Mouse (Mus musculus) bone marrow macrophage, adult 2 months (primary cell): ENCODE measurements around the gene Klrd1. TPM values are rescaled to one million over a fixed set of nuclear protein-coding genes. Genes with fewer than 3 reads are reported as not detected.

Experiments used
- H3K27ac ChIP-seq: 2 replicates; pipeline ENCODE4 v1.5.1; 2012; ENCODE audit warnings: low read depth, low read length; ENCODE audit not compliant: insufficient read depth
- H3K4me1 ChIP-seq: 2 replicates; pipeline ENCODE4 v1.6.1; 2012; ENCODE audit warnings: low read length; ENCODE audit not compliant: control insufficient read depth, insufficient read depth
- H3K4me3 ChIP-seq: 2 replicates; pipeline ENCODE4 v1.5.1; 2012; ENCODE audit warnings: mild to moderate bottlenecking, low read length, moderate library complexity; ENCODE audit not compliant: insufficient read depth
- CTCF ChIP-seq: IDR thresholded peaks from 2 replicates; pipeline ENCODE4 v1.5.1; 2012; ENCODE audit warnings: low read depth, mild to moderate bottlenecking, low read length, moderate library complexity
- POLR2A ChIP-seq: IDR thresholded peaks from 2 replicates; pipeline ENCODE4 v1.6.1; 2012; ENCODE audit warnings: mild to moderate bottlenecking, low read depth, low read length, borderline replicate concordance
- polyA plus RNA-seq: library from polyadenylated mRNA; stranded (reverse); fragments of >200 nt; gene quantifications from 2 replicates; pipeline ENCODE4 v1.2.4, GENCODE M21; 2012; ENCODE audit not compliant: missing spikeins, insufficient read depth, insufficient read length

The Klrd1 gene
- polyA plus RNA-seq: not detected in 2 replicates

DNA sequence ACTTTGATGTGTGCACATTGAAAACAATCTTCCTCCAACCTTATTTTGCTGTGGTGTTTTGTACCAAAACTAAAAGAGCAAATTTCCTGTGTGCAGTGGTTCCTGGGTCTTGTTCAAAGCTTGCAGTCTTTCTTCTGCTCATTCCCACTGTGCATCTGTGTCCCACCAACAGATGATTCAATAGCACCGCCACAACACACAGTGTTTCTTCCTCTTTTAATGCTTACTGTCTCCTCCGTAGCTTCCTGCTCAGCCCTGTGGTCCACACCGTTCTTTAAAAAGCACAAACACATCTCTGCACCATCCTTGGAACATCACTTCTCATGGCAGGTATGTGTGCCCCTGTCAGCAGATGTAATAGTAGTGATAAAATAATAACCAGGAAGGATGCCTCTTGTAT lies at the start of gene Klrd1:
Gene Klrd1, plus strand, starts transcription at position 275 of the 400 bp plus-strand sequence.
- no peak within 1 kb of the TSS for H3K4me3 ChIP-seq
- no peak within 1 kb of the TSS for H3K27ac ChIP-seq
- H3K4me1 ChIP-seq: no peaks in the 10 kb centered on the region
- TF ChIP-seq CTCF (no peak), POLR2A (no peak)

DNA sequence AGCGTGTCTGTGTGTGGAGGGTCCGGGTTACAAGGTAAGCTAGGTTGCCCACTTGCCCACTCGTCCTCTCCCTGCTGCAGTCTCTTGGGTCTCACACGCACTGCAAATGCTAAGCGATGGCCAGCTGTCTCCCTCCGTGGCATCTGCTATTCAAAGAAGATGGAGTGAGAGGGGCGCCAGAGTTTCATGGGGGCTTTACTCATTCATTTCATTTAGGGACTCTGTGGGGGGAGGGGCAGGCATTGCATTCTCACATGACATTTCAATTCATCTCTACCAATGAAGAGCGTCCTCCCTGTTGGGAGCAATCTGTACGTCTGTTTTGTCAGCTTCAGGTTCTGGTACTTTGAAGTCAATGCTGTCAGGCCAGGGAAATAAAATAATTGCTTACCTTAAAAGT lies 49.7 kb upstream of the Klrd1 start:
- Histone ChIP-seq H3K27ac (no peak overlapping the region), H3K4me3 (no peak overlapping the region), H3K4me1 (peaks cover 2% of the 10 kb centered on the region)
- TF ChIP-seq CTCF: no peak
- TF ChIP-seq POLR2A: no peak

DNA sequence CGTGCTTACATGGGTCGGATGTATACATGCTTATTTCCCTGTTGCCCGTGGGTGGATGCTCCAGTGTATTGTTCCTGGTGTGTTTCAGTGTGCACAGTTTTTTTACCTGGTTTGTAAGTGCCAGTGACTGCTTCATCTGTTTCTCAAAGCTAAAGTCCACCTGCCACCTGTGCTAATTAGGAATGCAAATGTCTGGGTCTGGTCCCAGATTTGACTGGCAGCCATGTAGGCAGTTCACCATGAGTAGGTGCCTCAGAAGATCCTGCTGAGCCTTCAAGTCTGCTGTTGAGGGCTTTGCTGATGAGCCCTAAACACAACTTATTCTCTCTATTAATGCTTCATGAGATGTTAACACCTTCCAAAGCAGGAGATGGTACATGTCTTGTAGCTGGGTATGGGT lies 49.0 kb upstream of the Klrd1 start:
- Histone ChIP-seq H3K4me3 (no peak overlapping the region), H3K27ac (no peak overlapping the region), H3K4me1 (peaks cover 6% of the 10 kb centered on the region)
- TF ChIP-seq POLR2A: no peak
- no peak for TF ChIP-seq CTCF

DNA sequence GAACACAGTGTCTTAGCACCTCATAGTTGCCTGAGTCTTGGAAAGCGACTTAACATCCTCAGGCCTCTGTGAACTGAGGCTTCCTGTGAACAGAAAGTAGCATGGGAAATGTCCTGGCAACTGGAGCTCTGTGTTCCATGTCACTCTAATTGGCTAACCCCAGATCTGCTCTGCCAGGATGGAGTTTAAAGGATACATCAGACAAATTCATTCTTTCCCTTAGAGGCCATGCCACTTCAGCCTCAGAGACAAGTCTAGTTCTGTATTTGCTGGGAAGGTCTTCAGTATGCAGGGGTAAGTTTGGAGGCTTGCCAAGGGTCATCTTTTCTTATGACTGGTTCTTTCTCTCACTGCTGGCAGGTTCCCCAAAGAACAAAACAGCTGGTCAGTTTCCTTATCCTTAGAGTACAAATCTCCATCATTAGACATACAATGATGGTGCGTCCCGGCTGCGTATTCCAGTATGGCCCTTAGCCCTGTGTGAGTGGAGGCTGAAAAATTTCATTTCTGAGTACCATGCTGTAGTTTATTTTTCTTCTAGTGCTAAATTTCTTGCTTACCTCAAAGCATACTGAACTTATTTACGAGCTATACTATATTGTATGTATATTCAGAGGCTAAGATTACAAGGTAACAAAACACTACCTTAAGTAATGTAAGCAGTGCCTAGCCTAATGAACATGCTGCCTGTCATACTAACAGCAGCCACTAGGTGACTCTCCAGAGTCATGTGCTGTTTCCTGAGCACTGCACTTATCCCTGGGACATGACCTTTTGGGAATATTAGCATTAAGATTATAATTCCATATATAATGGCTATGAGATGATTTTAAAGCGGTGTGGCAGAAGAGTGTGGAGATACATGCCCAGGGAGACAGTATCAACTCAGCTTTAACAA lies 47.6 kb upstream of the Klrd1 start:
- TF ChIP-seq CTCF: no peak
- no peak for TF ChIP-seq POLR2A
- Histone ChIP-seq H3K4me3 (no peak overlapping the region), H3K4me1 (peaks cover 18% of the 10 kb centered on the region), H3K27ac (no peak overlapping the region)

DNA sequence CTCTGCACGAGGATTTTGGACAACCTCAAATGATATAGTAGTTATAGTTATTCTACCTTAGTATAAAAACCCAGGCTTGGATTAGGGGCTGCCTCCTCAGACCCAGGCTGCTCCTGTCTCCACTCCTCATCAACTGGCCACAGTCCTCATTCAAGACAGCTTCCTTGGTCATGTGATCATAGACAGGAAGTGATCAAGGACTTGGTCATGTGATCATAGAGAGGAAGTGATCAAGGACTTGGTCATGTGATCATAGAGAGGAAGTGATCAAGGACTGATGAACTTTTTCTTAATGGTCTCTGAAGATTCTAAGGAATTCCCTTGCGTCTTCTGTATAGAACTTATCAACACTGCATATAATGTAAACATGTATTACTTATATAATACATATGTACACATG lies 44.3 kb upstream of the Klrd1 start:
- H3K4me1 ChIP-seq: peaks cover 20% of the 10 kb centered on the region
- no peak overlapping the region for H3K27ac ChIP-seq
- H3K4me3 ChIP-seq: no peak overlapping the region
- TF ChIP-seq POLR2A: no peak
- TF ChIP-seq CTCF: no peak

DNA sequence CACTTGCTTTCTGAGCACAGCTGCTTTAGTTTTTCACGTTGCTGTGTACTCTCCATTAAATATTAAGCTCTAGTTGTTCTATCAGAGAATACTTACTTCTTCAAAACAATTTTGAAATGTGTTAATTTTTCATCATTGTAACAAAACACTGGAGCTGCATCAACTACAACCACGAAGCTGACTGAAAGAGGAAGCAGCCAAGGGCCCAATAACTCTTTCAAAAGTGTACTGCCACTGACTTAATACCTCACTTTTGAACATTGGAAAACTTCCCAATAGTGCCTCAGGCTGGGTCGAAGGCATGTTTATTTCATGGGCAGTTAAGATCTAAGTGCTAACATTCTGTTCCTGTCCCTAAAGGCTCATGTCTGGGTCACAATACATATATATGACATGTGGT lies 43.6 kb upstream of the Klrd1 start:
- no peak overlapping the region for H3K4me3 ChIP-seq
- H3K27ac ChIP-seq: peak overlapping the region; percentile 50
- no peak for TF ChIP-seq POLR2A
- TF ChIP-seq CTCF: no peak
- H3K4me1 ChIP-seq: peaks cover 20% of the 10 kb centered on the region

DNA sequence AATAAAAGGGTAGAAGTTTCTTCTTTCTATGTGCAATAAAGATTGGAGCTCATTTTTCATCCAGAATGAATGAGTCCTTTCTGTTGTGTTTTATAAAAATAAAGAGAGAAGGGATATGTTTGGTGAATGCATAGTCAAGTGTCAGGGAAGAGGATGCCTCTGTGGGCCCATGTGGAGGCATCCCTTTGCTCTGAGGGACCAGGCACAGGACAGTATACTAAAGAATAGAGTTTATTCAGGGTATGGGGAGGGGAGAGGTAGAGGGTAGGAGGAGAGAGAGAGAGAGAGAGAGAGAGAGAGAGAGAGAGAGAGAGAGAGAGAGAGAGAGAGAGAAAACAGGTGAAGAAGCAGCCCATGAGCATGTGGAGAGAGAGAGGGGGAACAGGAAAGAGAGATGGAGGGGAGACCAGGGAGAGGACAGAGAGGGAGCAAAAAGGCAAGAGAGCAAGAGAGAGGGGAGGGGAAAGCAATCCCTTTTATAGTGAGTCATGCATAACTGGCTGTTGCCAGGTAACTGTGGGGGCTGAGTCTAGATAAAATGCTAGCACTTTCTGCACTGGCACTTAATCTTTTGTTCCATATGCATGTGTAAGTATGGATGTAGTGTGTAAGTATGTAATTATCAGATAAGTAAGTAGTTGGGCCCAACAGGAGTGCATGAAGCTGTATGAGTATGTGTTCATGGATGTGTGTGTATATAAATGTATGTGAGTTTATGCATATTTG lies 34.1 kb upstream of the Klrd1 start:
- Histone ChIP-seq H3K4me3 (no peak overlapping the region), H3K4me1 (no peaks in the 10 kb centered on the region), H3K27ac (no peak overlapping the region)
- TF ChIP-seq CTCF (no peak), POLR2A (no peak)

DNA sequence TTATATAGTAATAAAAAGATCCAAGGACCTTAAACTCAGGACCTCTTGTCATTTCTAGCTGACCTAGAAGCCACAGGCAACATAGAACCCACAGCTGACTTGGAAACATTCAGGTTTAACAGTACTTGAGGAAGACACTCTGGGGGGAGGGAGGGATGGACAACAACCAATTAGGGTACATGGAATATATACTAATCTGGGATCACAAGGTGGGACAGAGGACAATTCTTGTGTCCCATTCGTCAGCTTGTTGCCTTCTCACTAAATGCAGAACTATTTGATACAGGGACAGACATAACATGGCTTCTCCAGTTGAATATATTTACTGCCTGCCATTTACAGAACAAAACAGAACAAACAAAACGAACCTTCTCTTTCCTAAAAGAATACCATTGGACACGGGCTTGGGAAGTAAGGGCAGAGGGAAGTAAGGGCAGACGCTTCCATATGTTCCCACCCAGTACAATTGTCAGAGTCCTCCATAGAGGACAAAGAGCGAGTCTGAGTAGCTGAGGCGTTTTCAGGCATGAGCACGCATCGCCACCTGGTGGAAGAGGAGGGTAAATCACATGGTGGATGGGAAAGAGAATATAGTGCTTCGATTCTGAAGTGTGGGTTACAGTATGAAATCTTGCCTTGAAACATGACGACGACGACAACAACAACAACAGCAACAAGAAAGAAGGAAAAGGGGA lies 32.5 kb upstream of the Klrd1 start:
- no peaks in the 10 kb centered on the region for H3K4me1 ChIP-seq
- no peak overlapping the region for H3K4me3 ChIP-seq
- TF ChIP-seq POLR2A: no peak
- peak; percentile 69 for TF ChIP-seq CTCF
- H3K27ac ChIP-seq: no peak overlapping the region

DNA sequence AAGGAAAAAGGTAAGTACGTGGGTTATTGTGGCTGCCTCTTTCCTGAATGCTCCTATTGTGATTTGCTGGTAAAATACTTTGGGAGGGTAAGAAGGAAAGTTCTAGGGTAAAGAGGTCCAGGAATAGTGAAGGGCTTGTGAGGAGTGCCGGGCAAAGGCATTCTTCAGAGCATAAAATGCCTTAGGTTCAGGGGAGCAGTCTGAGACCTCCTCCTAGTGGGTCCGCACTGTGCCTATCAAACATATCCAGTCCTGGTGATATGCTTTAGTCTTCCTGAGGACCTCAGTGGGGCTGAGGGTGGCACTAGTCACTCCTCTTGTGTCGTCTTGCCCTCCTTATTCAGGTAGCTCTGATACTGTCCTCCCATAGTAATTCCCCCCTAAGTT lies 31.9 kb upstream of the Klrd1 start:
- Histone ChIP-seq H3K27ac (no peak overlapping the region), H3K4me1 (no peaks in the 10 kb centered on the region), H3K4me3 (no peak overlapping the region)
- TF ChIP-seq POLR2A: no peak
- TF ChIP-seq CTCF: no peak
